Mouse (Mus musculus) kidney, adult 8-10 months (tissue): ENCODE data around the gene Hspa1a.

Experiments
- DNase-seq, 2 experiments: peaks; one replicate each; pipeline ENCODE4 v3.0.0; 2022

Hspa1a gene

DNA sequence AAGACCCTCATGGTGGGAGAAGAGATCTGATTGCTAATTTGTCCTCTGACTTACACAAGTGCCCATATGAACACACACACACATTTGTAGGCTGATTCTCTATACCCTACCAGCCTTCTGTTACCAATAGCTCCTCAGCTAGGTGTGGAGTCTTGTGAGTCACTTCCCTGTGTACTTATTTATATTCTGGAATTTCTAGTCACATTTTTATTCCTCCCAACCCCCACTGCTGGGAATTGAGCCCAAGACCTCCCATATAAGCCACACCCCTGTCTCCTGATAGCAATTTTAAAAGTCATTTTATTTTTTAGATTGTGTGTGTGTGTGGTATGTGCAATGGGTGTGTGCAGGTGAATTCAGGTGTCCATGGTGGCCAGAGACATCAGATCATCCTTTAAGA, 27.6 kb downstream of the Hspa1a start:
- peak; percentile 70 to 73 for DNase-seq

DNA sequence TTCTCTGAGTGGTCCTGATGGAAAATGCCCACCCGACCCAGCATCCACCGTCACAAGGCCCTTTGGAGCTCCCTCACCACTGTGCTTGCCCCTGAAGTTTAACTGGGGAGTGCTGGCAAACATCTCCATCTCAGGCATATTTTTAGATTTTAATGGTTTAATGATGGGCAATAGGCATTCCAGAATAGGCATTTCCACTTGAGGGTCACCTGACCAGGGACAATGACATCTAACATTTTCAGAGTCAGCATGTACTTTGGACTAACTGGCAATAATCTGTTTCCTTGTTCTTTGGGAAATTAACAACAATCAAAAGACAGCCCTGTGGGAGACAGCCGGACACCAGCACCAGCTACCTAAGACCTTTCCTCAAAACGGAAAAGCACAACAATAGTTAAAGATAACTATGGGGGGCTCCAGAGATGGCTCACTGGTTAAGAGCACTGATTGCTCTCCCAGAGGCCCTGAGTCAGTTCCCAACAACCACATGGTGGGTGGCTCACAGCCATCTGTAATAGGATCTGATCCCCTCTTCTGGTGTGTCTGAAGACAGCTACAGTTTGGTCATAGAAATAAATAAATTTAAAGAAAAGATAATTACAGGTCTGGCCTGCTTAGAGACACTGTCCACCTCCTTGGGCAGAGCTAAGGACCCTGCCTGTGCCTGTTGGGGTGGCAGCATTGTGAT, 28.7 kb downstream of the Hspa1a start:
- DNase-seq = peak; percentile 63 to 66

DNA sequence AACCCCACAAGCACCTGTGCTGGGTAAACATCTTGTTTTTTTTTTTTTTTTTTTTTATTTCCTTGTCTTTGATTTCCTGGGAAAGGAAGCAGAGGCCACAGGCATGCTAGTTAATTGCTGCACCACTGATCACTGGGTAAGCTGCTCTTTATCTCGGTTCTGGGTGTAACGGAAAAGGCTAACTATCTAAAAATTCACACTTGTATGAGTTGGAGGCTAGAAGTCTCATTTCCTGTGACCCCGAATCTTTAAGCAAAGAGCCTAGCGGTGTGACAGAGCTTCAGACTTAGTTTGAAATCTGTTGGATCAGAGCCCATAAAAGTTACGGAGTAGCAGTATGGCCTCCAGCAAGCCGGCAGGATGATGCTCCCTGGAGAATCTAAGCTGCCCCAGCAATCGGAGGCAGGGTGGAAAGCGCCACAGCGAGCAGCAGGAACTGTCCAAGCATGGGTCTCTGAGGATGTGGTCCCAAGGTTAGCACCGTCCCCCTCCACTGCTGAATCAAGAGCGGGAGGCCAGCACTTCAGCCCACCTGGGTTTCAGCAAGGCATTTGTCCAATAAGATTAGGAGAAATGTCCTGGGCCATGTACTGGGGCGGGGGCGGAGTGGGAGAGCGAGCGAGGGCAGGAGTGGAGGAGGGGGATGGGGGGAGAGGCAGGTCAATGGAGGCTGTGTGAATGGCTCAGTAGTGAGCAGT, 30.5 kb downstream of the Hspa1a start:
- no peak for DNase-seq

DNA sequence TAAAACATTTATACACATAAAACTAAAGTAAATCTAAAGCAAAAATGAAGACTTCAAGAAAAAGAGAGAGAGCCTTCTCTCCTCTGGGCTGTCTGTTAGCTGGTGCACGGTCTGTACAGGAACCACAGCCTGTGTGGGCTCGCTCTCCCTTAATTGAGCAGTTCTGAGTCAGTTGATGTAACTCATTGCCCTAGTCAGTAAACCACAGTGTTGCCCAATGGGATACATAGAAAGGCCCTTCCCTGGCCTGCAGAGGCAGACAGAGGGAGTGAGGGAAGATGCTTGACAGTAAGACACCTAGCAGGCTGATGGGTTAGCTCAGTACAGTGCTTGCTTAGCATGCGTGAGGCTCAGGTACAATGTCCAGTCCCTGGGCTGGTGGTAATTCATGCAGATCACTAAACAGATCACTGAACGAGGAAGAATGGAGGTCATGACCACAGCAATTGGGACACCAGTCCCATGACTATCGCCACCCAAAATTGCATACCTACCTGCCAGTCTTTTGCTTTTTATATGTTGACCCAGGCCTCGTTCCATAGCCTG, 33.9 kb downstream of the Hspa1a start:
- peak; percentile 80 to 86 for DNase-seq

DNA sequence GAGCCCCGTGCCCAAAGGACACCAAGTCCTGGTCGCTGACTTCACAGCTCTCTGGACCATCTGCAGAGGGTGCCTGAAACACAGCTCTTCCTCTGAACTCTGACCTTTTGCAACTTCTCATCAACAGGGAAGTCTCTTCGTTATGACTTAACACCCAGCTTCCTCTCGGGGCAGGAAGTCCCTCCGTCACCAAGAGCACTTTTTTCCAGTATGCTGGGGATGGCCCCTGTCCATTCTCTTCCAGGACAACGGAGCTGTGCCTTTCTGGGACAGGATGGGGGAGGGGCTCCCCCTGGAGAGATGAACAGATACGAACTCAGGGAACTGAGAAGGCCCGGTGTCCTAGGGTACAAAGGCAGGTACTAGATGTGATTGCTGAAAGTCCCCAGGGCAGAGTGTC, 37.1 kb downstream of the Hspa1a start:
- DNase-seq = peak in 1 of 2 experiments; percentile 60

DNA sequence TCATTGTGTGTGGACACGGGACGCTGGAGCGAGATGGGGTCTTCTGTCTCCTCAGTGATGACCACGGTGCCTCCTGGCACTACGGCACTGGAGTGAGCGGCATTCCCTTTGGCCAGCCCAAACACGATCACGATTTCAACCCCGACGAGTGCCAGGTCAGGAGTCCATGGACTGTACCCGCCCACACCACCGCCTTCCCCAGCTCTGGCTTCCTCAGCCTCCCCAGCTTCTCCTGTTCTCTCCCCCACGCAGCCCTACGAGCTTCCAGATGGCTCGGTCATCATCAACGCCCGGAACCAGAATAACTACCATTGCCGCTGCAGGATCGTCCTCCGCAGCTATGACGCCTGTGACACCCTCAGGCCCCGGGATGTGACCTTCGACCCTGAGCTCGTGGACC, 37.9 kb downstream of the Hspa1a start:
- peak; percentile 70 to 77 for DNase-seq

DNA sequence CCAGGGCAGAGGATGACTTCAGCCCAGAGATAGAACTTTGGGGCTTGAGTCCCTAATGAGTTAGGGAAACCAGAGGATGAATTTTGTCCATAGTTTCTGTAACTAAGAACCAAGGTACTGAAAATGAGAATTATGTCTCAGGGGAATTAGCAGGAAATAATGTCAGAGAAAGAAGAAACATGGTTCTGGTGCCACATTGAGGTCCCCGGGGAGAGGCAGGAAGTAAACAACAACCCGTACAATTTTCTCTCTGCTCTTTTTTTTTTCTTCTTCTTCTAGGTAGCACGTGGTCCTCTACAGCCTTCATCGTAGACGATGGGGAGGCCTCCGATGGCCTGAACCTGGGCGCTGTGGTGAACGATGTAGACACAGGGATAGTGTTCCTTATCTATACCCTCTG, 39.7 kb downstream of the Hspa1a start:
- no peak for DNase-seq

DNA sequence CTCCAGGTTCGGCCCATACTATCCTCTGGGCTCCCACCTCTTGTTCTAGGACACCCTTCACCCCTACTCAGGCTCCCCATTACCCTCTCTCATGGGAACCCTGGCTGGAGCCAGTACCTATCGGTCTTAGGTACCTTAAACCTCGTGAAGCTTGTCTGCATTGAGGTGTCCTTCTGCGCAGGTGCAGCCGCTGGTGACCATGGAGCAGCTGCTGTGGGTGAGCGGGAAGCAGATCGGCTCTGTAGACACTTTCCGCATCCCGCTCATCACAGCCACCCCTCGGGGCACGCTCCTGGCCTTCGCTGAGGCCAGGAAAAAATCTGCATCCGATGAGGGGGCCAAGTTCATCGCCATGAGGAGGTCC, 40.2 kb downstream of the Hspa1a start:
- DNase-seq = no peak

DNA sequence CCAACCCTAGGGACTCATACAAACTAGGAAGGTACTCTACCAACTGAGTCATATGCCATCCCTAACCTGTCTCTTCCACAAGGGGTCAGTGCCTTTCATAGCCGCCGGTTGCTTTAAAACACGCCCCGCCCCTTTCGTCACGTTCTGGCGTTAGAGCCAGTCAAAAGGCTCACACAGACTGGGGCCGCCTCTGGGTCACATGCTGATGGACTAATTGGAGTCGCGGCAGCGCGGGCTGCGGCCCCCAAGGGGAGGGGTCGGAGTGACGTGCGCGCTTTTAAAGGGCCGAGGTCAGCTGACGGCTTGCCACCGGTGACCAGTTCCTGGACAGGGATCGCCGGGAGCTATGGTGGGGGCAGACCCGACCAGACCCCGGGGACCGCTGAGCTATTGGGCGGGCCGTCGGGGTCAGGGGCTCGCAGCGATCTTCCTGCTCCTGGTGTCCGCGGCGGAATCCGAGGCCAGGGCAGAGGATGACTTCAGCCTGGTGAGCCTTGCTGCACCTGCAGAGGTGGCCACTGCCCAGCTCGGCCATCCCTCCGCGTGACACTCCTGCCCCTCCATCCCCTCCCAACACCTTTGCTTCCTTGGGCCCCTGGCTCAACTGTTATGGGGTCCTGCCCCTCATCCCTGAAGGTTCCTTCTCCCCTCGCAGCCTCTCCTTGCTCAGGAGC, 40.8 kb downstream of the Hspa1a start, which contains the start of gene Neu1:
Neu1 (plus strand) TSS at position 193 of the 674 bp plus-strand sequence.
- DNase-seq = peak; percentile 99

DNA sequence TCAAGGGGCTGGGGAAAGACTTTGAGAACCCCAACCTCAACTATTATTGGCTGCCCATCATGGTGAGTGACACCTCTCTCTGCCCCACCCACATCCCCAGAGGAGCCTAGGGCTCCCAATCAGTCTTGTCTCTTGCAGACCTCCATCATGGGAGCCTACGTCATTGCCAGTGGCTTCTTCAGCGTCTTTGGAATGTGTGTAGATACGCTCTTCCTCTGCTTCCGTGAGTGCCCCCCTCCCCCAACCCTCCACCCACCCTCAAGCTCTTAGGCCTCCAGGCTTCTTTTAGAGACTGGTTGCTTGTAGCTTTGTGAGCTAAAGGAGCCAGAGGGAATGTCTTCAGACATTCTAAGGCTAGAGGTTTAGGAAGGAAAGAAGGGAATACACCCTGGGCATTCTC, 43.1 kb downstream of the Hspa1a start:
- no peak for DNase-seq

DNA sequence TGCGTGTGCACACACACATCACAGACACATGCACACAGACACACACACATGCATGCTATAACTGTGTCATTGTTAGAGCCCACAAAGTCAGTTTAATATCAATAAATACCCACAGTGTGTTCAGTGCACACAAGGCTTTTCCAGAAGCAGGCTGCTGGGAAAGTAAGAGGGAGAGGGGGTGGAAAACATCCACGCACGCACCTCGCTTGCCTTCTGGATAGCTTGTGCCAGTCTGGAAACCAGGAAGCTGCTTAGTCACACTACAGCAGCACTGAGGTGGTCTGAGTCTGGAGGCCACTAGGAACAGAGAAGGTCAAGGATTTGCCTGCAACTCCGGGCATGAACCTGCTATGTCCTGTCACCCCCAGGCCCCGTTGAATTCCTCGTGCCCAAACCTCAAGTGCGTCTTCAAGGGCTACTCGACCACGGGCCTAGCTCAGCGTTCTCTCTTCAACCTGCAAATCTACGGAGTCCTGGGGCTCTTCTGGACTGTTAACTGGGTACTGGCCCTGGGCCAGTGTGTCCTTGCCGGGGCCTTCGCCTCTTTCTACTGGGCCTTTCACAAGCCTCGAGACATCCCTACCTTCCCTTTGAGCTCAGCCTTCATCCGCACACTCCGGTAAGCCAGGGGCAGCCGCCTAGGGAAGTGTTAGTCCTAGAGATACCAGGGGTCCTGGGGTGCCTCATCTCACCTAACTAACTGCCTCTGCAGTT, 44.5 kb downstream of the Hspa1a start:
- DNase-seq = no peak

DNA sequence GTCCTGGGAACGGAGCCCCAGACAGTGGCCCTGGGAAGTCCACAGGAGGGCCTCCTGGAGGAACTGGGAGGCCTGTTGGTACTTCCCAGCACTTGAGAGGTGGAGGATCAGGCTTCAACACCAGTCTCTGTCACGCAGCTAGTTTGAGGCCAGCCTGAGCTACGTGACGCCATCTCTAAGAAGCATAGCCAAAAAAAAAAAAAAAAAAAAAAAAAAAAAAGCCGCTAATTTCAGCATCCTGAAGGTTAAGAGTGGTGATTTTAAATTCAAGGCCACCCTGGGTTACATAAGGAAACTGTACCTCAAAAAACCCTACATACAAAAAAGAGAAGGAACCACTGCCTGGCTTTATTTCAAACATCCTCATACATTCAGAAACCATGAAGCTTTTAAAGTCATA, 47.7 kb downstream of the Hspa1a start:
- DNase-seq = no peak

DNA sequence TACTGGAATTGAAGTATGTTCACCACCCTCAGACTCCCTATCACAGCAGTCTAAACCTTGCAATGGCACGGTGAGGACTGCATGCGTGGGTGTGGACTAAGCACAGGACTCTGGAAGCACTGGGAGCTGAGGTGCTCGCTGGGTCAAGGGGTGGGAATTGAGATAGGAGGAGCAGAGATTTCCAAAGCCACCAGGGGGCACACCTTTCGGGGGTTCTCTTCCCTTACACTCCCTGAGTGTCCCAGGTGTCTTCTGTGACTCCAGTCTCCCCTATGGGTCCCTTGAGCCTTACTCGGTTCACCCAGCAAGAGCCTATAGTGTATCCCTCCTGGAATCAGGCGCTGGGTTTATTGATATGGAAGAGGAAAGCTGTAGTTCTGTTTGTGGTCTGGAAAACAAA, 49.0 kb downstream of the Hspa1a start:
- no peak for DNase-seq
